Mouse (Mus musculus) testis, adult 2 months (tissue): ENCODE measurements around the gene Unc13d.

Experiments
- CTCF ChIP-seq: fragments of 200-500 bp; IDR thresholded peaks from 2 replicates; pipeline ENCODE4 v1.5.1; 2012; ENCODE audit warnings: low read depth, mild to moderate bottlenecking, inconsistent platforms, low read length, moderate library complexity; ENCODE audit not compliant: control insufficient read depth, insufficient read depth, insufficient replicate concordance
- POLR2A ChIP-seq: fragments of 200-500 bp; IDR thresholded peaks from 2 replicates; pipeline ENCODE4 v1.6.1; 2012; ENCODE audit warnings: low read depth, mild to moderate bottlenecking, inconsistent platforms, low read length, moderate library complexity; ENCODE audit not compliant: control insufficient read depth

GRCm38 (mm10) chr11:116043286-116043685 is 34.5 kb downstream of the Unc13d start:
- no peak for TF ChIP-seq CTCF
- TF ChIP-seq POLR2A: no peak
